Mouse (Mus musculus) kidney, adult 11 months (tissue): ENCODE measurements around the gene Xpa.
A peak's percentile ranks its signal among the peaks of the same experiment; 100 is the strongest.

Experiments used
- DNase-seq: peaks from one replicate; pipeline ENCODE4 v3.0.0; 2022

The Xpa gene

DNA sequence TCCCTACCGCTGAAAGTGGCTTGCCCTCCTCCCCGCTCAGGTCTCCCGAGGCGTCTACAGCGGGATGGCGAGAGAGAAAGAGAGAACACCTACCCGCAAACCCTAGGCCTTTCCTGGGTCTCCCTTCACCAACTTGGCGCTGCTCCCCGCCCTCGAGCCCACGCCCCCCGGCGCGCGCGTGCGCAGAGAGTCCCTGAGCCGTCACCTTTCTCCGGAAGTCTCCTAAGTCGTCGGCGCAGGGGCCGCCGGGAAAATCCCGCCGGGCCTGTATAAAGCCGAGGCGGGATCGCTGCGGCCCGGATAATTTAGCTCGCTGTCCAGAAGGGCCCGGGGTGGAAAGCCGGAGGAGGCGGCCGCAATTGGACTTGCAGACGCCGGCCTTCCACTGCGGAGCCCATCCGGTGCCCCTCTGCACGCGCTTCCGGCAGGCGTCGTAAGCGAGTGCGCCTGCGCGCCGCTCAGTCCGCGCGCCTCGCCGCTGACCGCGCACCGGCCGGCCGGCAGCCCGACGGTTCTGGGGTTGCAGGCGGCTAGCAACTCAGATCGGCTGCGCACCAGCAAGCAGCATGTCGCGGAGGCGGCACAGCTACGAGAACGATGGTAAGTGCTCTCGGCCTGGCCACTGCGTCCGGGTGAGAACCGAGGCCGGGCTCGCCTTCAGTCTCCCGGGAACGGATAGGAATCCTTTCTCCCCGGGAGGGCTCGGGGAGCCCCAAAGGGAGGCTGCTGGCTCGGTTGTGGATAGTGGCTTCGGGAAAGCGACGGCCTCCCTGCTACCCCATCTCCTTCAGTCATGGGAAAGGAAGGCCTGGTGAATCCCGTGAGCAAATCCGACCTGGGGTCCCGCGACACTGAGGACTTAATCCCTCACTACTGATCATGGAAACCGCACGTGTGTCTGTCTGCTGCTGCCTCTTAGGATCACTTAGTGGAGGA is 57.6 kb downstream of the Xpa start, which contains the start of the genes Ncbp1 and Tstd2:
Gene Ncbp1, plus strand, starts transcription at position 327 of the 936 bp plus-strand sequence.
Gene Tstd2, minus strand, starts transcription at position 408 of the 936 bp plus-strand sequence.
- peak; percentile 91 for DNase-seq

DNA sequence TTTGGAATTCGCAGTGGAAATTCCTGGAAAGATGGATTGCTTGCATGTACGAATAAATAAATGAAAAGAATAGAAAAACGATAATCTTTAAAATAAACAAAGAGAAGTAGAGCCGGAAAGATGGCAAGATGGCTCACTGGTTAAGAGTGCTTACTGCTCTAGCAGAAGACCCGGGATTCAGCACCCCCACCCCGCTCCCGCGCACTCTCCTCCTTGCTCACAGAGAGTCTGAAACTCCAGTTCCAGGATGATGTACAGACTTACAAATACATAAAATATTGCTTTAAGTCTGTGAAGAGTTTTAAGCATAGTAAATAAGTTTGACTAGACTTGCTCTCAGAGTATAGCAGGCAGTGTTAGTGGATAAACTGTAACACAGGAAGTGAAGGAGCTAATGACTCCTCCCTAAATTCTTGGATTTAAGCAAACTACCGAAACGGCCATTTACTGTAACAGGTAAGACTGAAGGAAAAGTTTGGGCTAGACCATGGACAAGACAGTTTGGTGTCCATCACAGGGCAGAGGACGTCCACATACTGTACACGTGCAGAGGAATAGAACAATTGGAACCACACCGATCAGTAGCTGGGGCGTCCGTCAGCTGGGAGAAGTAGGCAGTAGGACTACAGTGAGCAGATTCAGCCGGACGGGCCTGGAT is 58.4 kb downstream of the Xpa start:
- no peak for DNase-seq

DNA sequence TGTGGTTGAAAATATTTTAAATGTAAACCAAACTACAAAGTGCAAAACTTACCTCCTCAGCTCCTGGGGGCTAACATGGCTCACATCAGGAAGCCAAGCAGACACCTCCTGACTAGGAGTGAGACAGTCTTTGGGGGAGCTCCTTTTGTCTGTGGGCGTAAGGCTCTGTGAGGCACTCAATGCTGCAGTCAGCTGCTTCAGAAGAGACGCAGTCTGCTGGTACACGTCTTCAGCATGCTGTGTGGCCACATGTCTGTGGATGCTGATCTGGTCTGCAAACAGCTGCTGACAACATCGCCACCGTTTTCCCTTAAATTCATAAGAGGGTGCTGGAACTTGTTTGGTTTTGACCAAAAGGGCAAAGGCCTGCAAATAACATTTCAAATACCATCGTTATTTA is 64.3 kb downstream of the Xpa start:
- no peak for DNase-seq

DNA sequence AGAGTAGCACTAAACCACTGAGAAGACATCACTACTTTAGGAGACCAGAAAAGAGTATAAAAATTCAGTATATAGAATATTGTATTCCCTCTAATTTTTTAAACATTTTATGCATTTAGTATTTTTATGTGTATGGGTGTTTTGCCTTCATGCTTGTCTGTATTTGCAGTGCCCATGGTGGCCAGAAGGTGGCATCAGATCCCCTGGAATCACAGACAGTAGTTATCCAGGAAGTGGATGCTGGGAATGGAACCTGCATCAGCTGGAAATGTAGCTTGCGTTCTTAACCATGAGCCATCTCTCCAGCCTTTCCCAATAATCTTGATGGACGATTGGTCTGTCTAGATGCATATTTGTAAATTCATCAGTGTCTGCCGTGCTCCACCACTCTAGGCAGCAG is 65.9 kb downstream of the Xpa start:
- peak; percentile 45 for DNase-seq

DNA sequence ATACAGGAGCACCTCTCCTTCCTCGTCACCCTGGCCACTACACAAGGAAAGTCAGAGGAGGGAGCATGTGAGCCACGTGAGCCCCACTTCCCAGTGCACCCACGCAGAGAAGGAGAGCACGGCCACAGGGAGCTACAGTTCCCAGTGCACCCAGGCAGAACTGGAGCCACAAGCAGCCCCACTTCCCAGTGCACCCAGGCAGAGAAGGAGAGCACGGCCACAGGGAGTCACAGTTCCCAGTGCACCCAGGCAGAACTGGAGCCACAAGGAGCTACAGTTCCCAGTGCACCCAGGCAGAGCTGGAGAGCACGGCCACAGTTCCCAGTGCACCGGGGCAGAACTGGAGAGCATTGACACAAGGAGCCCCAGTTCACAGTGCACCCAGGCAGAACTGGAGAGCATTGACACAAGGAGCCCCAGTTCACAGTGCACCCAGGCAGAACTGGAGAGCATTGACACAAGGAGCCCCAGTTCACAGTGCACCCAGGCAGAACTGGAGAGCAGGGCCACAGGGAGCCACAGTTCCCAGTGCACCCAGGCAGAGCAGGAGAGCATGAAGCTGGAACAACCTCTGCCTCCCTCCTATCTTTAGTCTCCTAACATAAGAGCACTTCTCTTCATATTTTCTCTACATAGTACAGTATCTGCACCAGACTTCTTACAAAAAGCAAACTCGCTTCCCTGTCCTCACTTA is 66.7 kb downstream of the Xpa start:
- peak; percentile 81 for DNase-seq

DNA sequence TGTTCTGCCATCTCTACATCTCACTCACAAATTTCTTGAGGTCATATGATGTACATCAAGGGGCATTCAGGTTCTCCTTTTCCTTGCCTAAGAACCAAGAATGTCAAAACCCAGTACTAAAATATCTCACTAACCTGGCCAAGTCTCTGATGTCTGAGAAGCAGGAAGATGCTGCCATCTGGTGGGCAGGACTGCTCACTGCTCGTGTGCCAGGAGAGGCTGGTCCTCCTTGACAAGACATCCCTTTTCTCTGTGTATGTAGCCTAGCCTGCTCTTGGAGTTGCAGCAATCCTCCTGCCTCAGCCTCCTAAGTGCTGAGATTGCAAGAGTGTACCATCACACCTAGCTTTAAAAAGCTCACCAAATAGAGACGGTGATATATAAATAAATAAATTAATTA is 69.6 kb downstream of the Xpa start:
- peak; percentile 51 for DNase-seq

DNA sequence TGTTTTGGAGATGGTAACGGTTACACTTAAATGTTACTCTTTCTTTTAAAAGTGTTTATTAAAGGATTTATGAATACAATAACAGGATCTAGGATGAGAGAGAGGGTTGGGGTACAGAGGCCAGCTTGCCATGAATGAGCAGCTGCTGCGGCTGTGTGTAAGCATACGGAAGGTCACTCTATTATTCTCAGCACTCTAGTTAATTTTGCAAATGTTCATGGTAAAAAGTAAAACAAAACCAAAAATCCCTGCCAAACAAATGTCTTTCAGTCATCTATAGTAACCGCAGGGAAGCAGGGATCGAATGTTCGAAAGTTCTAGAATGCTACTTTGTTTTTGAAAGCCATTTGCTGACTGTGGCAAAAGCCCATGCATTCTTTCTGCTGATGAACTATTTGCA is 72.8 kb downstream of the Xpa start:
- DNase-seq = no peak

DNA sequence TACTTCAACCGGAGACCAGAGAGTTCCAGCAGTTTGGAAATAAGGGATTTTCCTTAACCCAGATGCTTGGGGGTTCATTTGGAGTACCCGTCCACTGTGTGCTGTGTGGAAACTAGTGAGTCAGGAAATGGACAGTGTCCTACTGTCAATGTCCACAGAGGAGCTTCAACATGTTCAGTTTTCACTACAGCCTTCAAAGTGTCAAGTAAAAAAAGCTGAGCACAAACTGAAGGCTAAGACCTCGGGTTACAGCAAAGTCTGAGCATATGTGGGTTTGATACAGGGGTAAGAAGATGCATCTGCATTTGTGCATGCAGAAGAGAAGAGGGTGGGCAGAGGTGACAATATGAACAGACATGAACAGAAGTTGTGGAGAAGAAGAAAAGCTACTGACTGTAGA is 75.3 kb downstream of the Xpa start:
- DNase-seq = no peak

DNA sequence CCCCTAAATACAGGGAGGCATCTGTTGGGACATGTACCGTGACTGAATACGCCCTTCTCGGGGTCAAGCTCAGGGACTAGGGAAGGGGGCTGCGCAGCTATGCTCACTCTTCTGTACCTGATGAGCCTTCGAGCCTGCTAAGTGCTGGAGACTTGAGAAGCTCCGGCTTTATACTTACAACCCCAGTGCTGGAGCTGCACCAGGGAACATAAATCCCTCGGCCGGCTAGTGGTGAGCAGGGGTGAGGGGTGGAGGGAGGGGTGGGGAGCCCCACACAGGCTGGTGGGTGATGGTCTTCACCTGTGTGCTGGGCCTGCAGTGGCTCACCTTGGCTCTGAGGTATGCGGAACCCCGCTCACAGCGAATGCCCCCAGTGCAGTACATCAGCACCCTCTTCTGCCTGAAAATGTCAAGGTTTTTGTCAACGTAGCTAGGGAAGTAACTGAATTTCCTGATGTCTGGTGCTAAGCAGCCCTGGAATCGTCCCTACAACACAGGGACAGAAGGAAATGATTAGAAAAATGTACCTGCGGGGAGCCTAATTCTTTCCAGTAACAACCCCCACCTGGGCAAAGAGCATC is 76.5 kb downstream of the Xpa start:
- DNase-seq = no peak

DNA sequence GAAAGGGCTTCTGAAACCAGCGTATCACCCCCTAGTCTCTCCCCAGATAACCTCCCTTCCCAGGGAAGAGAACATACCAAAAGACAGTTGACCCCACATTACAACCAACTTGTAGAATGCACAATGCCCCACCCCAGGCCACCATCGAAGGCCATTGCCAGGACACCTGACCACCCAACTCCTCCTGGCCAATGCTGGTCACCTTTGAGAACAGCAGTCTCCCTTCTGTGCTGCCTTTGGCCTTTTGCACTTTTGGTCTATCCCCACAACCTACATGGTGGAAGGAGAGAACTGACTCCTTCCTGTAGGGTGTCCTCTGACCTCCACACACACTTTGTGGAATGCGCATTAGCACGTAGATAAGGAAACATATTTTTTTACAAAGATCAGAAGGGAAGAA is 78.6 kb downstream of the Xpa start:
- DNase-seq = no peak

DNA sequence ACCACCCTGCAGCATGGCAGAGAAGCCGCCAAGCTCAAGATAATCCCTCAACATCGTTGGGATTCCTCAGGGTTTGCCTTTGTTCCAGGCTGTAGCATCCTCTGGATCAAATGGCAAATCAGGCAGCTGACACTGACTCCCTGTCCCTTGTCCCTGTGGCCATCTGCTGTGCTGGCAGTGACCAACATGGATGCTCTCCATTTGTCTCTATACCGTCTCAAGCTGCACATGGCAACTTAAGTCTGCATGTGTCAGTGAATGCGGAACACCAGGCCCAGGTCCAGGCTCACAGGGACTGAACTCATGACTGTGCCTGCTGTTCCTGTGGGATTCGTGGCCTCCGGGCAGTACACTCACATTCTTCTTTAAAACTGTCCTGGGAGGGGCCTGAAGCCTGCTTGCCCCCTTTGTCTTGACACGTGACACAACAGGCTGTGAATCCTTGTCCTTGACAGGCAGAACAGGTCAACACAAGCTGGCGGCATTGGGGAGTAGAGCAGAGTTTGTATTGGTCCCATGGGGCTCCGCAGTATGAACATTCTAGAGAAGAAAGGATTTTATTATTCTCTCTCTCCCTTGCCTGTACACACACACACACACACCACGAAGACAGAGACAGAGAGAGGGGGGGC is 79.5 kb downstream of the Xpa start:
- no peak for DNase-seq

DNA sequence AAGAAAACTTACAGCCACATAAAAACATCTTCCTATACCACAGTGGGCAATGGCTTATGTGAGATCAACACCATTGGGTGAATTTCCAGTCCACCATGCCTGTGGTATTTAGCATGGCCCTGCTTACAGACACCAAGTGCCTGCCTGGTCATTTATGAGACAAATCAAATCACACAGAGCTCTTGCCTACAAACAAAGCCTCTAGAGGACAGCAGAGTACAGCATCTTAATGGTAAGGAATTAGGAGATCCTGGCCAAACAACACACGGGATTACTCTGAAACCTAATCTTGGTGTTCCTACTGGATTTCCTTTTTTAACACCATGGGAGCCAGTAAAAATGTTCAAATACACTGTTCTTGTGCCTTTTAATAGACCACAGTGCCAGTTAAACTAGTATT is 80.8 kb downstream of the Xpa start:
- DNase-seq = no peak

DNA sequence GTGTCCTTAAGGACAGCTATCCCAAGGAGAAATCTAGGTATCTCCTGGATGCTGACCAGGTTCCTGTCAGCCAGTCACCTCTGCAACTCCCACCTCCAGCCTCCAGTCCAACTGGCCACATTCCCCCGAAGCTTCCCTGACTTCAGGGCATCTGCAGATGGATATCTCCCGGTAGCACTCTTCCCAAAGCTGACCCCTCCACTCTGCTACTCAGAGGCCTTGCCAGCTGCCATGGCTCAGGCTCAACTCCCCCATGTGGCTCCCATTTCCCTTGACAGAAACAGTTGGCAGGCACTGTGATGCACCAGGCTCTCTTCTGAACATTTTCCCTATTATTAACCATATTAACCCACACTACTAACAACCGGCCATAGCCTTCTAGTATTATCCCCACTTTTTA is 84.8 kb downstream of the Xpa start:
- no peak for DNase-seq

DNA sequence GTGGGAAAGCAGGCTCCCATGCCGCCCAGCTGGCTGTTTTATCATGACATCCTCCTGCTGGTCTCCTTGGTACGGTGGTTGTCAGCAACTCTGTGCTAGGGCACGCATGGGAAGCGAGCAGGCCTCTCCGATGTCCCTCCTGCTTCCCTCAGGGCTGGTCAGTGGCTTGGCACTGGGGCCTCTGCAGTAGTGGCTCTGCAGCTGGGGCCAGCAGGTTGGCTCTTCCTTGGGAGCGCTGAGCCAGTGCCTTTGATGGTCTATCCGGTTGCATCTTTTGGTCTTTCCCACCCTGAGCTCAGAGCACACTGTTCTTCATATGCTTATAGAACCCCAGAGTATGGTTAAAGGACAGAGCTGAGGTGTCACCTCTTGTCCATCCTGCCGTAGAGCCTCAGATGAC is 86.0 kb downstream of the Xpa start:
- no peak for DNase-seq
